Mouse (Mus musculus) retina, postnatal 7 days (tissue): ENCODE measurements around the gene Ypel1.

Experiments used
- DNase-seq: peaks from one replicate; pipeline ENCODE4 v3.0.0-alpha.2; 2012; ENCODE audit warnings: low read depth, low spot score

Gene Ypel1

DNA sequence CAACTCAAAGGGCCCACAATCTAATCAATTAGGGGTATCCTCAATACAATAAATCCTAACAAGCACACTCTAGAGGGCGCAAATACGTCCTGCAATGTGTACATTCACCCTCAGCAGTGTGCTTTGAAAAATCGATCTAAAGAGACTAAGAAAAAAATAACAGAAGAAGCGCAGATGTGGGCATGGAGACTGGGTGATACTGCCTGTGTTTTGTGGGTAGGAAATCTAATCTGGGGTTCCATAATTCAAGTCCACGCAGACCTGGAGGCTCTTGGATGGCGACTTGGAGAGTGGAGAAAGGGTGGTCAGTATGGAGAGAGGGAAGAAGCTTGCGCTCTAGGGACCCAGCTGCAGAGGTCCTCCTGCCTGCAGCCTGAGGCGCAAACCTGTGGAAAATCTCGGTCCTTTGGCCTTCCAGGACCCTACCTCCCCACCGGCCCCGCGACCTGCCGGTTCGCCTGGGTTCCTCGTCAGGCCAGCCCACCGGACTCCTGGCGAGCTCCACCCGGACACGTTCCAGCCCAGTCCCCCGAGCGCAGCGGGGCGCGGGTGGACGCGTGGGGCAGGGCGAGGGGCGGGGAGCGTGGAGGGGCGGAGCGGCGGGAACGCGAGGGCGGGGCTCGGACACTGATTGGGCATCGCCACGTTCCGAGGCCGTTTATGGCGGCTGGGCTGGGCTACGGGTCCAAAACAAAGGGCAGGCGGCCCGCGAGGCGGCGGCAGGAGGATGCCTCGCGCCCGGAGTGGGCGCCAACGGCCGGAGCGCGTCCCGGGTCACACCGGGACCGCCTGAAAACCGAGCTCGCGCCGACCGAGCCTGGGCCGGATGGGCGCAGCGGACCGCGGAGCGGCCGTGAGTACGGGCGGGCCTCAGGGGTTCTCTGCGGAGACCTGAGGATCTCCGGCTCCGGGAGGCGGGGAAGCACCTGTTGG is at the start of gene Ypel1:
TSS of gene Ypel1 (plus strand) at position 186 of the 933 bp plus-strand sequence.
- peak; percentile 73 for DNase-seq

DNA sequence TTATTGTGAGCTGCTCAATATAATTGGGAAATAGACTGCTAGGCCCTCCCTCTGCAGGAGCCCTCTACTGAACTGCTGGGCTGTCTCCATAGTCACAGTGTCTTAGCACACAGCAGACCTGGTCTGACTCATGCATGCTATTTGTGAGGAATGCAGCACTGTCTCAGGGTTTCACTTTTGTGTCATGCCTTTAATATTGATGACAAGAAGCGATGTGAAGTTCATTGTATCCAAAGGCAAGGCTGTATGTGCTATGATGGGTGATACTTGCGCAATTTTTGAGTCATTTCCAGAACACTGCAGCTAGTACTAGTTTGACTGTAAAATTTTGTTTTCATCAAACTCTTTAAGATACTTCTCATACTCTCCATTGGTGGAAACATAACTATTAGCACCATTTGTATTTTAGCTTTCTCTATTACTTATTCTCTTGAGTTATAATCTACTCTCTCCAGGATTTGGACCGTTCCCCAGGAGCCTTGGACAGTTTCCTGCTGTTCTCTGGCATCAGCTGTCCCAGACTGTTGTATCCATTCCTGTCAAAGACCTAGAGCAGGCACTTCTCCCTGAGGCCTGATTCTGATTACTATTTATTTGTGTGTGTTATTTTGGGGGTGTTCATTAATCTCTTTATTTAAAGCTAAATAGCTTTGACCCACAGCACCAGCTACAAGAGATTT is 44.9 kb upstream of the Ypel1 start:
- no peak for DNase-seq

DNA sequence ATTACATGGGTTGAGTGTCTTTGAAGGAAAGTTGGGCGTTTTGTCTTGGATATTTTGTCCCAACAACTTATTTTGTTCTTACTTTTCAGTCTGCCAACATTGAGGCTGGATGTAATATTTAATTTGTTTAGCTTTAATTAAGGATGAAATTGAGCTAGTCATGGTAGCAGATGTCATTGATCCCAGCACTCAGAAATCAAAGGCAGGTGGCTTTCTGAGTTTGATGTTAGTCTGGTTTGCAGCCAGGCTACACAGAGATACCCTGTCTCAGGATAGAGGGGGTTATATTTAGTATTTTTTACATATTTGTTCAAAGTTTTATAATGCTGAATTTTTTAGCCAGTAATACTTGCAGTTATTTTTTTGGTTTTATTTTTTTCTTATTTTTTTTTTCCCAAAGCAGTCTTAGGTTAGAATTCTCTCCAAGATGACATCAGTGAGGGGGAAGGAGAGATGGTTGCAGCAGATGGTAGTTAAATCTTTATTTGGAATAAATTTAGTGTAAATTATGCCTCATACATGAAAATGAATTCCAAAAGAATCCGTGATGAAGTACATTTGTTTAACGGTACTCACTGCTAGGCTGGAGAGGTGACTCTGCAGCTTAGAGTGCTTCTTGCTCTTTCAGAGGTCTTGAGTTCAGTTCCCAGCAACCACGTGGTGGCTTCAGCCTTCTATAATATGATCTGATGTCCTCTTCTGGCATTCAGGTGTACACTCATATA is 39.4 kb upstream of the Ypel1 start:
- DNase-seq, result no peak

DNA sequence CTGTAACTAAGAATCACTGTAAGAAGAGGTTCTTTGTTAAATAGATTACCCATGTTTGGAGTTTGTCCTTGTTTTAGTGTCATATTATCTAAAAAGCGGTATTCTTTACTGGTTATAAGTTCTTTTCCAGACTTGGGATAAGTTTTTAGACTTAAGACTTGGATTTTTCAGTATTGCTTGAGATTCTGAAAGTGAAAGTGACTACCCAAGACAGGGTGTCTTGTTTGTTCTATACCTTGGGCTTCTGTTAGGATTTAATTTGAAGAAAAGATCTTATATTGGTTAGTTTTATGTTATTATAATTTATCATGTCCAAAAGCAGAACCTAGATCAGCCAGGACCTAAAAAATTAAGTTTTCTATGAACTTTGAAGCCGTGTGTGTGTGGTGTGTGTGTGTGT is 35.7 kb upstream of the Ypel1 start:
- no peak for DNase-seq

DNA sequence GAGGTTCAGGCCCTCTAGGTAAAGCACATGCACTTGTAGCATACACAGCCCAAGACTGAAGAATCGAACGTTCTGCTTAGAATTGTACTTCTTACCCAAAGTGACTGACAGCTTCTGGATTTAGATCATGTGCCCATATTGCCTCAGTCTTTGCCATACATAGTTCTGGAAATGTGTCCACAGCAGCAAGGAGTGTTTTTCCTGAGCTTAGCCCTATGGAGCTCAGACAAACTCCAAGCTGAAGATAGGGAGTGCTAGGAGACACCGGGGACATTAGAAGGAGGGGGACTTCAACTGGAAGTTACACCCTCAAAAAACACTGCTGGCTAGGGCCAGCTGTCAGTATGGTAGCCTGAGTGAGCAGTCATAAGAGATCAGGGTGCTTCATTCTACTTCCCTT is 28.8 kb upstream of the Ypel1 start:
- no peak for DNase-seq

DNA sequence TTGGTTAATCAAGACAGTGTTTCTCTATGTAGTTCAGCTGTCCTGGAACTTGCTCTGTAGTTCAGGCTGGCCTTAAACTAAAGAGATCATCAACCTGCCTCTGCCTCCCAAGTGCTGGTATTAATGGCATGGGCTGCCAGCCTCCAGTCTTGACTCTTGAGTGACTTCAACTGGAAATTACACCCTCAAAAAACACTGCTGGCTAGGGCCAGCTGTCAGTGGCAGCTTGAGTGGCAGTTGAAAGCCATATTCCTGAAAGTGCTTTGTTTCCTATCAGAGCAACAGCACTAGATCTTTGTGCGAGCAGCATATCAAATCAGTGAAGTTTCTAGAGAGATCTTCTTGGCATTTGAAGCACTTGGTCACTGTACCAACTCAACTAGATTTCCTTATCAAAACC is 28.1 kb upstream of the Ypel1 start:
- no peak for DNase-seq

DNA sequence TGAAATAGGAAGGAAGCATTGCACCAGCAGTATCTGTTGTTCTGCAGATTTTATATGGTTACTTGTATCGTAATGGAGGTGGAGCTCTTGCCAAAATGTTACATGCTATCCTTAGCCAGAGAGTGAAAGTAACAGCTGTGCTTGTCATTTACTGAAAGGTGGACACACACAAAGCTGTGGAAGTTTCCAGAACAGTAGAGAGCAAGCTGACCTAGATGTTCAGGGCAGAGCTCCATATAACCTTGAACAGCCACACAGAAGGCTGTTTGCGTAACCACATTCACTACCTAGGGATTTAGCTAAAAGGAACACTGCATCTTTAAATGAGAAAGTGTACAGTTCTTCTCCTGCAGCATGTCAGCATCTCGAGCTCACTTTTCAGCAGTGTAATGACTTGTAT is 25.2 kb upstream of the Ypel1 start:
- DNase-seq, result no peak

DNA sequence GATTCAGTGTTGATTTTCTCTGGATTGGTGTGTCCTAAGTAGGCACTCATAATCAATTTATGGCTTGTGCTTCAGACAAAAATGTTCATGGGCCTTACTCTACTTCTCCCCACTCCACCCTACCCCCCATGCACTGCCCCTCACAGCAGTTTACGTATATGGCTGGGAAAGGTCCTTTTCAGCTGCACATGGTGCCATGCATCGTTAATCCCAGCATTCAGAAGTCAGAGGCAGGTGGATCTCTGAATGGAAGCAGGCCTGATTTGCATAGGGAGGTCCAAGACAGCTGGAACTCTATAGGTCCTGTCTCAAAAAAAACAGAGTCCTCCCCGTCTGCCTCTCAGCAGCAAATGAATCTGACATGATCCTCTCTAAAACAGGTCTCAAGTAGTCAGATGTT is 24.2 kb upstream of the Ypel1 start:
- DNase-seq, result no peak

DNA sequence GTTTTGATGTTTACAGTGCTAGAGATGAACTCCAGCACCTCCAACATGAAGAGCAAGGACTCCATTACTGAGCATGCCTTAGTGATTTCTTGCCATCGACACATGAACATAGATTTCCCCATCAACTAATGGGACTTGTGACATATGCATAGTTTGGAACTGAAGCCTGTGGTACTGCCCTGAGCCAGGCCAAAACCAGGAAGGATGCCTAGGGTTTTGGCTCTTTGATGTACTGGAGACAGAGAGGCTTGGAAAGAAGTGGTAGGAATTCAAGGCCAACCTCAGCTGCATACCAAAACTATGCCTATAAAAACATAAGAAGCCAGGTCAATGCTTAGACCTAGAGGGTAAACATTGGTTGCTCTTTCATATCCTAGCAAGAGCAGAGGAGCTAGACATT is 19.6 kb upstream of the Ypel1 start:
- no peak for DNase-seq

DNA sequence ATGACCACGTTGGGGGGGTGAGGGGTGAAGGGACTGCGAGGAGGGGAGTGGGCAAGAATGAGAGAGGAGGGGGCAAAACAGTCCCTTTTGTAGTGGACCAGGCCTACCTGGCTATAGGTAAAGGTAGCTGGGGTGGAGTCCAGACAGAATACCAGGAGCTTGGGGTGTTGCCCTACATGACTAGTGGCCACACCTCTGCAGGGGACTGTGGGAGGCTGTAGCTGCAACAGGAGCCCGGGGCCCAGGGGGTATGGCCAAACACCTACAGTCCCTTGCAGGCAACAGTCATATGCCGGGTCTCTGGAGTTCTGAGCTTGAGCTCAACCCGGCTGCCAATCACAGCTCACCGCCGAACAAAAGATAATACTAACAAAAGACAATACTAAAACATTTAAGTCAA is 17.4 kb upstream of the Ypel1 start:
- no peak for DNase-seq

DNA sequence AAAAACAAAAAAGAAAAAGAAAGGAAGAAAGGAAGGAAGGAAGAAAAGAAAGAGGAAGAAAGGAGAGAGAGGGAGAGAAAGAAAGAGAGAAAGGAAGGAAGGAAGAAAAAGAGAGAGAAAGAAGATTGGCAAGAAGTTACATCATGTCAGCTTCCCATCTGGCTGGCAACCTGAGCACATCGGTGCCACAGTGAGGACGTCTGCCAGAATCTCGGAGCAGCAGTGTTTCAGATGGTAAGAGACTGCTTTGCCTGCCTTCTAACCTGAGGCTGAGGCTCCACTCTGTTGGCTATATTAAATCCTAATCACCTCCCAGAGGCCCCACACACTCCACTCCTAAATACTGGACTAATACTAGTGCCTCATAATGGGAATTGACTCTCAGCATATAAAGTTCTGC is 15.6 kb upstream of the Ypel1 start:
- DNase-seq, result no peak

DNA sequence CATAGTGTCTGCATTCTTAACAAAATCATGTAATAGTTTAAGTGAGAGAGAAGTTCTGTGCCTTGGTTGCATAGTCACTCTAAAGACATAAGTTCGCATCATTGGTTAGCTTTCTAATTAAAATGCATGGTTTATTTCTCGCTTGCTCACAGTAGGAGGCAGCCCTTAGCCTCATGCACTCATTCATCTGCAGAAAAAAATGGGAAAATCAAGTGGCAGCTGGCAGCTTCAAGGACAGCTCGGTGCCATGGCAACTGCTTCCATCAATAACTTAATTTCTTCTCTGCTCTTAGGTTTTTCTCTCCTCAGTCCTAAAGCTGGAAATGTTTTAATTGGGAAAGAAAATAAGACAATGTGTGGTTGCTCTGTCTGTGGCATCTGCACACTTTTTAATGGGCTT is 13.9 kb upstream of the Ypel1 start:
- no peak for DNase-seq

DNA sequence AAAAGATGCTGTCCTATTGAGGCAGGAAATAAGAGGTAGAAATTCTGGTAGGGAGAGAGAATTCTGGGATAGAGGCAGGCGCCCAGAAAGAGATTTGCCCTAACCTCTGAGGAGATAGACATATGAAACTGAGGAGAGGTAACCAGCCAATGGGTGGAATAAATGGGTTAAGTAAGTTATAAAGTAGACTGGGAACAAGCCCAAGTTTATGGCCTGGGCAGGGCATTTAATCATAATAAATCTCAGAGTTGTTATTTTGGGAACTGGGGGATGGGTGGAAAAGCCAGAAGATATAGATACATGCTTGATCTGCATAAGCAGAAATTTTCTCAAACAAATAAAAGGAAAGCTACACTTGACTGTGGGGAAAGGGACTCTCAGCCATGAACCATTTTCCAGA is 7.2 kb upstream of the Ypel1 start:
- no peak for DNase-seq

DNA sequence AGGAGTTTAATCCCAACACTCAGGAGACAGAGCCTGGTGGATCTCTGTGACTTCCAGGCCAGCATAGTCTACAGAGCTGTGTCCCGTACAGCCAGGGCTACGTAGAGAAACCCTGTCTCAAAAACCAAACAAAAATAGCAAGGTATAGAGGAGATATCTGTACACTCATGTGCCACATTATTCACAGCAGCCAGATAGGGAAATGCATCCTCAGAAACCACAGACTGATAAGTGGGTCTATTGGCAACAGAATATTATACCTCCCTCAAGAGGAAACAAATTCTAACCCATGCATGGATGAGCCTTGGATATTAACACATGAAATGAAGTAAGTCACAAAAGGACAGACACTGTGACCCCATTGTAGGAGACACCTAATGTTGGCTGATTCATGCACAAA is 1.9 kb upstream of the Ypel1 start:
- no peak for DNase-seq

DNA sequence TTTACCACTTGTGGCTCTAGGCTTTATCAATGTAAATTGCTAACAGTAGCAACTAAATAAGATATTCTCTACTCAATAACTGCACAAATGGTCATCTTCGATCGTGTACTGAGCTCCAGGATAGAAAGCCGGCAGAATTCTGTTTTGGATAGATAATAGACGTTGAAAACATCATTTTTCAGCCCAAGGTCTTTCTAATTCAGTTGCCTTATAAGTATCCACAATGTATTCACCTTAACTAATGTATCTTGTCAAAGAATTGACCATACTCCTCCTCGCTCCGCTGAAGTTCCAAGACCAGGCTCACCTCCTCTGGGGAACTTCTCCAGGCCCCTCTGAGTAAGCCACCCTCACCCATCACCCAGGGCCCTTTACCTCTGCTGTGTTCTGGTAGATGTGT is 1.2 kb downstream of the Ypel1 start:
- no peak for DNase-seq

DNA sequence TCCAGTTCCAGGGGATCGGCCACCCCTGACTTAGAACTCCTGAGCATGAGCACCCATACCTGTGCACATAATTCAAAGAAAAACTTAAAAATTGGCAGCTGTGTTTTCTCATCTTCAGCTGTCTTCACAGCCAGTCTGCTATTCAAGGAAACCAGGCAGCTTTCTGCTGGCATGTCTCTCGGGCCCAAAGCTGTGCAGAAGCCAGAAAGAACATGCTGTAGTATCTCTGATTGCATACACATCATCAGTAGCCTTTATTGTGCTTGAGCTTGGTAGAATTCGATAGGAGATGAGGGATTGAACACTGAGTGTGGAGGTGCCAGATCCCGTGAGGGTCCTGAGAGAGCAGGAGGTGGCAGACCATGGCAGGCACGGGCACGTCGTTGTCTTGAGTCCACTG is 3.5 kb downstream of the Ypel1 start:
- no peak for DNase-seq

DNA sequence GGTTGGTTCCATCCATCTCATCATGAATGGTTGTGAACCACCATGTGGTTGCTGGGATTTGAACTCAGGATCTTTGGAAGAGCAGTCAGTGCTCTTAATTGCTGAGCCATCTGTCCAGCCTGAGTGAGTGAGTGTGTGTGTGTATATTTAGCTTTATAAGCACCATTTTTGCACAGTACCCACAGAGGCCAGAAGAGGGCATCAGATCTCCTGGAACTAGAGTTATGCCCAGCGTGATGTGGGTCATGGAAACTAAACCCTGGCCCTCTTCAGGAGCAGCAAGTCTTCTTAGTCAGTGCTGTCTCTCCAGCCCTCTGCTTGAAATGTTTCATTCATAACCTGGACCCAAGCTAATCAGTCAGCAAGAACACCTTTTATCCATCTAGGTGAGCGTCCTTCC is 6.8 kb downstream of the Ypel1 start:
- DNase-seq, result no peak

DNA sequence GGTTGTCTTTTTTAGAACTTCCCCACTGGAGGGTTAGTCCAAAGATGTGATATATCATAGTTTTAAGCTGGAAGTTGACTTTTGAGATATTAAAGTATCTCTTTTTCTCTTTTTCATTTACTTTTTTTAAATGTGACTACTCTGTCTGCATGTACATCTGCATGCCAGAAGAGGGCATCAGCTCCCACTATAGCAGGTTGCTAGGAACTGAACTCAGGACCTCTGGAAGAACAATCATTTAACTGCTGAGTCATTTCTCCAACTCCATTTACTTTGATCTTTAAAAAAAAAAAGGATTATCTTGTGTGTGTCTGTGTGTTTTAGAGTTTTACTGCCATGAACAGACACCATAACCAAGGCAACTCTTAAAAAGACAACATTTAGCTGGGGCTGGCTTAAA is 7.4 kb downstream of the Ypel1 start:
- DNase-seq, result no peak

DNA sequence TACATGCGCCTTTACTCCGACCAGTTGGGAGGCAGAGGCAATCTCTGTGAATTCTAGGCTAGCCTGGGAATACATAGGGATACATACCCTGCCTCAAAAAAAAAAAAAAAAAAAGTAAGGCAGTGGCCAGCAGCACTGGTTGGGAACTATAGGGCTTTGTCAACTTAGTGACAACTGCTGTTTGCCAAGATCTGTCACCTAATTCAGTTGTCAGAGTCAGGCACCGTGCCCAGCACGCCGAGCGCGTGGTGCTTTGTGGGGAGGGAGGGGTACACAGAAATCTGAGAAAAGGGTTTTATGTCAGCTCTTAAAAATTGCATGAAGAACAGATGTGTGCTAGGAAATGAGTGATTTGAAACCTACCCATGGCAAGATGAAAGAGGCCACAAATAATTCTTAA is 8.6 kb downstream of the Ypel1 start:
- DNase-seq, result no peak

DNA sequence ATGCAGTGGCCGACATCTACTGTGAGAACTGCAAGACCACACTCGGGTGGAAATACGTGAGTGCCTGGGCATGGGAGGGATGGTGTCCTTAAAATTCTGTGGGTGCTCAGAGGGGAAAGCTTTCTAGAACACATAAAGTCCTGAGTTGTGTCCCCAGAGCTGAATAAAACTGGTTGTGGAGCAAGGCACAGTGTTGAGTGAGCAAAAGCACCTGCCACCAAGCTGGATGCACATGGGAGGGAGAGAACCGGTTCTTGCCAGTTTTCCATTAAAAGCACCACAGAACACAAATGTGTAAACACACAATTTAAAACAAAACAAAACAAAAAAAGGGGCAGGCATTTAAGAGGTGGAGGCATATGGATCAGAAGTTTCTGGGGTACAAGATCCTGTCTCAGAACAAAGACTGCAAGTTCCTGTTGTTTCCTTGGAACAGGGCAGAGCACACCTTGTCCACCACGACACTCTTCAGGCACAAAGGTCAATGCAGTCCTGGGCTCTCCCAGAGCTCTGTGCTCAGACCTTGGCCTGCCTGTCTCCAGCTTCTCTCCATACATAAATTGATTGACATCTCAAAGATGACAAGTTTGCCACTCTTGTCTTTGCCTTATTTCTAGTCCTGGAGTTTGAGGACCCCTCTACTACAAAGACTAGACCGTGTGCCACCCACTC is 12.8 kb downstream of the Ypel1 start:
- no peak for DNase-seq

DNA sequence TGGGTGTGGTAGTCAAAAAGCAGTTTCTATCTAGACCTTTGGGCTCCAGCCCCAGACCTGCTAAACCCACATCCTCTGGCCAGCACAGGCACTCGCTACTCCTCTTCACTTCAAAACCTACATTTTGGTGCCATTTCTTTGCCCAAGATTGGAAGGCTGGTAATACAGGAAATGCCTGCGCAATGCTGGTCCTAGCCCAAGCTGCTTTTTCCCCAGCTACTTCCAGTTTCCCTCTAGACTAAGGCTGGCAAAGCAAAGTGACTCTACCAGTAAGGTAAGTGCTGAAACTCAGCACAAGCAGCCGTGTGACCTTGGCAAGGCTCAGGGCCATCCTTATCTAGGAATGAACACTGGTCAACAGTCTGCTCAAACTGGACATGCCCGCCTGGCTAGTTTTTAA is 16.1 kb downstream of the Ypel1 start:
- DNase-seq, result no peak

DNA sequence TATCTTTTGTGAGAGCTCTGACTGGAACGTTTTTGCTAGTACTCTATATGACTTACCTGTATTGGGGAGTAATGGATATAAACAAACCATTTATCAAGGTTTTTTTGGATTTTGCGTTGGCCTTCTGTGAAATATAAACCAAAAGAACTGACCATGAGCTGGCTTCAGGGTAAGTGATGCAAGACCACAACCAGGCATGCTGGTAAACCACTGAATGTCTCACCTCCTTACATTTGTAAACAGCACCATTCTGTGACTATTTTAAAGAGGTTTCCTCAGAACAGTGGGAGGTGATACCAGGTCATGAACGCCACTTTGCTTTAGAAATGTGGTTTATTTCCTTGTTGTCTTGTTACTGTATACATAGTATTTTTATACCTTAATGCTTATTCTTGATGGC is 16.7 kb downstream of the Ypel1 start:
- no peak for DNase-seq
